Mouse (Mus musculus) CH12.LX (cell line): ENCODE data around the gene Lrrc31. TPM values are rescaled to one million over a fixed set of nuclear protein-coding genes. Genes with fewer than 3 reads are reported as not detected.

ENCODE experiments used
- DNase-seq: peaks from one replicate; pipeline ENCODE4 v3.0.0-alpha.2; 2013; ENCODE audit errors: extremely low read depth
- H3K27ac ChIP-seq: 2 replicates; pipeline ENCODE4 v1.5.1; 2012; ENCODE audit warnings: low read depth, mild to moderate bottlenecking, control low read depth, moderate library complexity; ENCODE audit not compliant: insufficient read depth
- H3K27me3 ChIP-seq: replicated peaks from 2 replicates; pipeline ENCODE3; 2012; ENCODE audit warnings: inconsistent platforms
- H3K36me3 ChIP-seq, 2 experiments: replicated peaks in 1 of 2; 2 replicates each; pipeline versions ENCODE3 to v1.6.1; 2012; ENCODE audit warnings: inconsistent platforms in 1 of 2, low read length in 1 of 2, mild to moderate bottlenecking in 1 of 2, mixed read lengths in 1 of 2, moderate library complexity in 1 of 2; ENCODE audit not compliant: control insufficient read depth in 1 of 2, insufficient read depth in 1 of 2
- H3K4me1 ChIP-seq, 2 experiments: 2 replicates each; pipeline ENCODE4 v1.6.1; 2012; ENCODE audit warnings: inconsistent platforms in 1 of 2, moderate library complexity in 1 of 2; ENCODE audit not compliant: insufficient read depth in 2 of 2, control insufficient read depth in 1 of 2
- H3K4me2 ChIP-seq: 2 replicates; pipeline ENCODE4 v1.6.1; 2012; ENCODE audit warnings: low read depth, mild to moderate bottlenecking, control low read depth; ENCODE audit not compliant: poor library complexity, insufficient read depth, severe bottlenecking
- H3K4me3 ChIP-seq, 3 experiments: fragments of 150-350 bp in 1 of 3; sonication (generic) in 1 of 3; replicated peaks in 1 of 3; 2 replicates each; pipeline versions ENCODE3 to v1.5.1; 2011 to 2012; ENCODE audit warnings: low read depth in 2 of 3, low read length in 2 of 3, mild to moderate bottlenecking in 2 of 3, moderate library complexity in 2 of 3, control low read depth in 1 of 3, improper control_type of control experiment in 1 of 3, inconsistent platforms in 1 of 3, mixed read lengths in 1 of 3; ENCODE audit not compliant: poor library complexity in 1 of 3
- H3K79me2 ChIP-seq: replicated peaks from 2 replicates; pipeline ENCODE4 v1.6.1; 2012; ENCODE audit warnings: mild to moderate bottlenecking, moderate library complexity; ENCODE audit not compliant: control insufficient read depth, poor library complexity, insufficient read depth, severe bottlenecking; ENCODE audit errors: extremely low read depth
- H3K9ac ChIP-seq: 2 replicates; pipeline ENCODE4 v1.6.1; 2012; ENCODE audit warnings: low read depth, mild to moderate bottlenecking, control low read depth, moderate library complexity; ENCODE audit not compliant: insufficient read depth
- H3K9me3 ChIP-seq: replicated peaks from 2 replicates; pipeline ENCODE3; 2012; ENCODE audit warnings: low read length, inconsistent platforms, mixed read lengths
- BHLHE40 ChIP-seq: IDR thresholded peaks from 2 replicates; pipeline ENCODE4 v1.6.1; 2011; ENCODE audit warnings: mild to moderate bottlenecking, low read depth, low read length, improper control_type of control experiment
- CHD2 ChIP-seq: IDR thresholded peaks from 2 replicates; pipeline ENCODE4 v1.6.1; 2011; ENCODE audit warnings: low read length, improper control_type of control experiment
- CTCF ChIP-seq, 2 experiments: IDR thresholded peaks in 1 of 2; conservative IDR thresholded peaks in 1 of 2; 2 replicates each; pipeline ENCODE4 v1.5.1; 2011 to 2012; ENCODE audit warnings: low read depth in 2 of 2, low read length in 2 of 2, improper control_type of control experiment in 1 of 2, inconsistent platforms in 1 of 2, mild to moderate bottlenecking in 1 of 2, moderate library complexity in 1 of 2
- E2F4 ChIP-seq: IDR thresholded peaks from 2 replicates; pipeline ENCODE4 v1.6.1; 2011; ENCODE audit warnings: low read depth, low read length, improper control_type of control experiment; ENCODE audit not compliant: insufficient replicate concordance
- ELF1 ChIP-seq: IDR thresholded peaks from 2 replicates; pipeline ENCODE4 v1.6.1; 2014; ENCODE audit warnings: low read depth, mild to moderate bottlenecking, inconsistent platforms, low read length, improper control_type of control experiment
- EP300 ChIP-seq: IDR thresholded peaks from 2 replicates; pipeline ENCODE4 v1.6.1; 2011; ENCODE audit warnings: low read length, improper control_type of control experiment
- ETS1 ChIP-seq: conservative IDR thresholded peaks from 2 replicates; pipeline ENCODE4 v1.6.1; 2012; ENCODE audit warnings: low read depth, mild to moderate bottlenecking, inconsistent platforms, low read length, improper control_type of control experiment, moderate library complexity
- HCFC1 ChIP-seq: IDR thresholded peaks from 2 replicates; pipeline ENCODE4 v1.6.1; 2012; ENCODE audit warnings: low read depth, mild to moderate bottlenecking, inconsistent platforms, low read length, improper control_type of control experiment
- IRF4 ChIP-seq: IDR thresholded peaks from 2 replicates; pipeline ENCODE4 v1.6.1; 2014; ENCODE audit warnings: low read depth, mild to moderate bottlenecking, inconsistent platforms, low read length, improper control_type of control experiment
- JUN ChIP-seq: IDR thresholded peaks from 2 replicates; pipeline ENCODE4 v1.6.1; 2011; ENCODE audit warnings: low read depth, mild to moderate bottlenecking, low read length, improper control_type of control experiment, moderate library complexity; ENCODE audit not compliant: insufficient read depth
- KAT2A ChIP-seq: IDR thresholded peaks from 2 replicates; pipeline ENCODE4 v1.6.1; 2012; ENCODE audit warnings: low read length, improper control_type of control experiment, inconsistent platforms; ENCODE audit not compliant: insufficient replicate concordance
- MAFK ChIP-seq: IDR thresholded peaks from 2 replicates; pipeline ENCODE4 v1.6.1; 2011; ENCODE audit warnings: low read length, improper control_type of control experiment; ENCODE audit not compliant: insufficient replicate concordance
- MAX ChIP-seq: IDR thresholded peaks from 2 replicates; pipeline ENCODE4 v1.6.1; 2011; ENCODE audit warnings: low read length, improper control_type of control experiment
- MEF2A ChIP-seq: IDR thresholded peaks from 2 replicates; pipeline ENCODE4 v1.6.1; 2014; ENCODE audit warnings: low read depth, mild to moderate bottlenecking, inconsistent platforms, low read length, improper control_type of control experiment, borderline replicate concordance
- MXI1 ChIP-seq: IDR thresholded peaks from 2 replicates; pipeline ENCODE4 v1.6.1; 2011; ENCODE audit warnings: mild to moderate bottlenecking, low read depth, low read length, improper control_type of control experiment
- NRF1 ChIP-seq: IDR thresholded peaks from 2 replicates; pipeline ENCODE4 v1.6.1; 2014; ENCODE audit warnings: low read depth, mild to moderate bottlenecking, inconsistent platforms, low read length, improper control_type of control experiment, moderate library complexity
- POLR2A ChIP-seq: IDR thresholded peaks from 2 replicates; pipeline ENCODE4 v1.6.1; 2011; ENCODE audit warnings: low read depth, mild to moderate bottlenecking, improper control_type of control experiment, low read length
- POLR2AphosphoS2 ChIP-seq: IDR thresholded peaks from 2 replicates; pipeline ENCODE4 v1.6.1; 2011; ENCODE audit warnings: low read depth, low read length, improper control_type of control experiment
- RAD21 ChIP-seq: IDR thresholded peaks from 2 replicates; pipeline ENCODE4 v1.6.1; 2011; ENCODE audit warnings: low read depth, mild to moderate bottlenecking, low read length, improper control_type of control experiment, moderate library complexity
- RCOR1 ChIP-seq: conservative IDR thresholded peaks from 2 replicates; pipeline ENCODE4 v1.6.1; 2012; ENCODE audit warnings: low read depth, mild to moderate bottlenecking, inconsistent platforms, low read length, improper control_type of control experiment
- SMC3 ChIP-seq: IDR thresholded peaks from 2 replicates; pipeline ENCODE4 v1.6.1; 2011; ENCODE audit warnings: low read depth, low read length, improper control_type of control experiment
- TBP ChIP-seq: conservative IDR thresholded peaks from 2 replicates; pipeline ENCODE4 v1.6.1; 2011; ENCODE audit warnings: low read depth, low read length, improper control_type of control experiment
- USF2 ChIP-seq: conservative IDR thresholded peaks from 2 replicates; pipeline ENCODE4 v1.6.1; 2011; ENCODE audit warnings: low read depth, low read length, improper control_type of control experiment
- ZC3H11A ChIP-seq: IDR thresholded peaks from 2 replicates; pipeline ENCODE4 v1.6.1; 2012; ENCODE audit warnings: low read depth, mild to moderate bottlenecking, inconsistent platforms, low read length, improper control_type of control experiment
- ZKSCAN1 ChIP-seq: IDR thresholded peaks from 2 replicates; pipeline ENCODE4 v1.6.1; 2012; ENCODE audit warnings: low read depth, inconsistent platforms, low read length, improper control_type of control experiment, borderline replicate concordance
- ZNF384 ChIP-seq: IDR thresholded peaks from 2 replicates; pipeline ENCODE4 v1.6.1; 2012; ENCODE audit warnings: low read depth, low read length, improper control_type of control experiment, inconsistent platforms
- dilution Hi-C: fragments of 300-500 bp; cut with MboI; formaldehyde crosslinking; loops from 2 replicates; pipeline ENCODE4 v1.14.3; 2020; ENCODE audit warnings: low sequenced_read_pairs; ENCODE audit not compliant: extremely low pct_unique_long_range_greater_than_20kb, extremely low pct_ligation_motif_present
- in situ Hi-C: fragments of 300-500 bp; cut with MboI; formaldehyde crosslinking; loops from 3 replicates; pipeline ENCODE4 v1.14.3; 2019; ENCODE audit warnings: low sequenced_read_pairs, low pct_ligation_motif_present, low pct_unique_long_range_greater_than_20kb, mixed read lengths
- polyA plus RNA-seq: library from polyadenylated mRNA; unstranded; fragments of >175 nt; gene quantifications from 2 replicates; pipeline ENCODE4 v1.2.1, GENCODE M21; 2012; ENCODE audit warnings: low read depth; ENCODE audit not compliant: insufficient read length
- total RNA-seq, 2 experiments: library from RNA; depleted of rRNA; stranded (reverse); fragments of 300-350 nt in 1 of 2; fragments of >200 nt in 1 of 2; gene quantifications; 2 replicates each; pipeline ENCODE4 v1.2.3; 2012 to 2014

The Lrrc31 gene
- total and polyA plus RNA-seq, 3 experiments, result not detected

GRCm38 (mm10) chr3:30696346-30696745, 3.3 kb downstream of the Lrrc31 start:
- dilution Hi-C loops (no loop called here), in situ Hi-C loops (no loop called here)
- Histone ChIP-seq H3K4me3 (no peak overlapping the region), H3K9me3 (peaks cover 3% of the 10 kb centered on the region), H3K36me3 (no peaks in the 10 kb centered on the region), H3K9ac (no peak overlapping the region), H3K79me2 (no peaks in the 10 kb centered on the region), H3K4me2 (no peak overlapping the region), H3K4me1 (peaks cover 3 to 4% of the 10 kb centered on the region in 2 experiments; a peak in 2 of 4 replicates), H3K27me3 (no peaks in the 10 kb centered on the region), H3K27ac (no peak overlapping the region)
- peak; percentile 9 for DNase-seq
- TF ChIP-seq CTCF (conservative IDR thresholded peaks at IDR 0.05 in 1 of 2, IDR thresholded peaks at IDR 0.05 in 1 of 2; ENCODE audit: low read depth in 2 of 2, low read length in 2 of 2), result peak; percentile 69 to 71
- no peak for TF ChIP-seq E2F4
- no peak for TF ChIP-seq POLR2A
- TF ChIP-seq POLR2AphosphoS2, result no peak
- TF ChIP-seq JUN, result no peak
- TF ChIP-seq RAD21, result peak; percentile 53
- no peak for TF ChIP-seq MAFK
- no peak for TF ChIP-seq IRF4
- TF ChIP-seq MAX, result no peak
- no peak for TF ChIP-seq TBP
- TF ChIP-seq BHLHE40, result no peak
- no peak for TF ChIP-seq MEF2A
- TF ChIP-seq SMC3, result peak; percentile 55
- TF ChIP-seq NRF1, result no peak
- no peak for TF ChIP-seq HCFC1

- no peak overlapping the region for H3K4me2 ChIP-seq
- H3K27me3 ChIP-seq, result no peaks in the 10 kb centered on the region
- no peak overlapping the region for H3K27ac ChIP-seq
- dilution Hi-C loops, result no loop called here
- in situ Hi-C loops, result no loop called here
- H3K9ac ChIP-seq, result no peak overlapping the region
- H3K36me3 ChIP-seq, result no peaks in the 10 kb centered on the region
- no peak overlapping the region for H3K4me3 ChIP-seq
- DNase-seq, result no peak
- H3K79me2 ChIP-seq, result no peaks in the 10 kb centered on the region
- 0 out of 4 replicates have a peak, but pooled peaks cover 0 to 3% of the 10 kb centered on the region in 2 experiments for H3K4me1 ChIP-seq
- peaks cover 3% of the 10 kb centered on the region for H3K9me3 ChIP-seq
- TF ChIP-seq ELF1 (no peak), SMC3 (no peak), MXI1 (no peak), ETS1 (no peak), KAT2A (no peak), MEF2A (no peak), JUN (no peak), TBP (no peak), IRF4 (no peak), ZKSCAN1 (no peak), EP300 (no peak), RAD21 (no peak), POLR2AphosphoS2 (no peak), ZNF384 (no peak), CHD2 (no peak), USF2 (no peak), POLR2A (no peak), RCOR1 (no peak), ZC3H11A (no peak), E2F4 (no peak)
Observed at GRCm38 (mm10) chr3:30695661-30696060, 4.0 kb downstream of the Lrrc31 start.
